Mouse (Mus musculus): ENCODE measurements around the gene Ctsg. TPM values are rescaled to one million over a fixed set of nuclear protein-coding genes. Genes with fewer than 3 reads are reported as not detected.

Ctsg gene
- total RNA-seq, 2 experiments from 2014 or later = 2,270 to 5,380 TPM

Other genes with a start within 250 kb of the Ctsg start
- 4.1 and 7.6 TPM in 2 replicates for gene Nynrin, start 248.6 kb downstream of the Ctsg start, total RNA-seq (2014; fragmentation: Nextera tagmentation)
- 2.4 and 3.3 TPM in 2 replicates for gene Nynrin, start 248.6 kb downstream of the Ctsg start, total RNA-seq (2017)
- gene Cbln3, start 218.2 kb downstream of the Ctsg start, total RNA-seq (2014; fragmentation: Nextera tagmentation) = not detected in 2 replicates
- gene Cbln3, start 218.2 kb downstream of the Ctsg start, total RNA-seq (2017) = not detected in 2 replicates
- 8.8 and 12.8 TPM in 2 replicates for gene Khnyn, start 217.6 kb downstream of the Ctsg start, total RNA-seq (2014; fragmentation: Nextera tagmentation)
- 12.4 and 14.7 TPM in 2 replicates for gene Khnyn, start 217.6 kb downstream of the Ctsg start, total RNA-seq (2017)
- gene Sdr39u1, start 202.3 kb downstream of the Ctsg start, total RNA-seq (2014; fragmentation: Nextera tagmentation) = 13.8 and 15.3 TPM in 2 replicates
- gene Sdr39u1, start 202.3 kb downstream of the Ctsg start, total RNA-seq (2017) = 6.5 and 13.5 TPM in 2 replicates
- gene Cma1, start 157.9 kb downstream of the Ctsg start, total RNA-seq (2014; fragmentation: Nextera tagmentation) = not detected in 2 replicates
- 0.15 TPM in 1 of 2 replicates, not detected in the other for gene Cma1, start 157.9 kb downstream of the Ctsg start, total RNA-seq (2017)
- not detected in 2 replicates for gene Cma2, start 151.6 kb downstream of the Ctsg start, total RNA-seq (2014; fragmentation: Nextera tagmentation)
- not detected in 2 replicates for gene Cma2, start 151.6 kb downstream of the Ctsg start, total RNA-seq (2017)
- gene Mcpt1, start 84.6 kb downstream of the Ctsg start, total RNA-seq (2014; fragmentation: Nextera tagmentation) = not detected in 2 replicates
- not detected in 2 replicates for gene Mcpt1, start 84.6 kb downstream of the Ctsg start, total RNA-seq (2017)
- gene Mcpt9, start 72.1 kb downstream of the Ctsg start, total RNA-seq (2014; fragmentation: Nextera tagmentation) = not detected in 2 replicates
- gene Mcpt9, start 72.1 kb downstream of the Ctsg start, total RNA-seq (2017) = not detected in 2 replicates
- gene Mcpt2, start 60.5 kb downstream of the Ctsg start, total RNA-seq (2014; fragmentation: Nextera tagmentation) = not detected in 2 replicates
- not detected in 2 replicates for gene Mcpt2, start 60.5 kb downstream of the Ctsg start, total RNA-seq (2017)
- gene Mcpt4, start 40.3 kb downstream of the Ctsg start, total RNA-seq (2014; fragmentation: Nextera tagmentation) = not detected in 2 replicates
- gene Mcpt4, start 40.3 kb downstream of the Ctsg start, total RNA-seq (2017) = not detected in 2 replicates
- gene Mcpt8, start 17.3 kb downstream of the Ctsg start, total RNA-seq (2014; fragmentation: Nextera tagmentation) = 85.6 and 130 TPM in 2 replicates
- 31.0 and 50.8 TPM in 2 replicates for gene Mcpt8, start 17.3 kb downstream of the Ctsg start, total RNA-seq (2017)
- not detected in 2 replicates for gene Gzme, start 18.1 kb upstream of the Ctsg start, total RNA-seq (2014; fragmentation: Nextera tagmentation)
- not detected in 2 replicates for gene Gzme, start 18.1 kb upstream of the Ctsg start, total RNA-seq (2017)
- not detected in 2 replicates for gene Gzmd, start 30.0 kb upstream of the Ctsg start, total RNA-seq (2014; fragmentation: Nextera tagmentation)
- gene Gzmd, start 30.0 kb upstream of the Ctsg start, total RNA-seq (2017) = not detected in 2 replicates
- not detected in 2 replicates for gene Gzmg, start 57.0 kb upstream of the Ctsg start, total RNA-seq (2014; fragmentation: Nextera tagmentation)
- gene Gzmg, start 57.0 kb upstream of the Ctsg start, total RNA-seq (2017) = not detected in 2 replicates
- not detected in 2 replicates for gene Gzmn, start 72.0 kb upstream of the Ctsg start, total RNA-seq (2014; fragmentation: Nextera tagmentation)
- not detected in 2 replicates for gene Gzmn, start 72.0 kb upstream of the Ctsg start, total RNA-seq (2017)
- gene Gzmf, start 108.8 kb upstream of the Ctsg start, total RNA-seq (2014; fragmentation: Nextera tagmentation) = not detected in 2 replicates
- gene Gzmf, start 108.8 kb upstream of the Ctsg start, total RNA-seq (2017) = not detected in 2 replicates
- gene Gzmc, start 132.1 kb upstream of the Ctsg start, total RNA-seq (2014; fragmentation: Nextera tagmentation) = not detected in 2 replicates
- not detected in 2 replicates for gene Gzmc, start 132.1 kb upstream of the Ctsg start, total RNA-seq (2017)
- gene Gzmb, start 159.7 kb upstream of the Ctsg start, total RNA-seq (2014; fragmentation: Nextera tagmentation) = 2.1 and 7.8 TPM in 2 replicates
- 0.34 and 2.4 TPM in 2 replicates for gene Gzmb, start 159.7 kb upstream of the Ctsg start, total RNA-seq (2017)